Mouse (Mus musculus): ENCODE results near the gene 6430548M08Rik.
A peak's percentile ranks its signal among the peaks of the same experiment; 100 is the strongest.

6430548M08Rik gene

DNA sequence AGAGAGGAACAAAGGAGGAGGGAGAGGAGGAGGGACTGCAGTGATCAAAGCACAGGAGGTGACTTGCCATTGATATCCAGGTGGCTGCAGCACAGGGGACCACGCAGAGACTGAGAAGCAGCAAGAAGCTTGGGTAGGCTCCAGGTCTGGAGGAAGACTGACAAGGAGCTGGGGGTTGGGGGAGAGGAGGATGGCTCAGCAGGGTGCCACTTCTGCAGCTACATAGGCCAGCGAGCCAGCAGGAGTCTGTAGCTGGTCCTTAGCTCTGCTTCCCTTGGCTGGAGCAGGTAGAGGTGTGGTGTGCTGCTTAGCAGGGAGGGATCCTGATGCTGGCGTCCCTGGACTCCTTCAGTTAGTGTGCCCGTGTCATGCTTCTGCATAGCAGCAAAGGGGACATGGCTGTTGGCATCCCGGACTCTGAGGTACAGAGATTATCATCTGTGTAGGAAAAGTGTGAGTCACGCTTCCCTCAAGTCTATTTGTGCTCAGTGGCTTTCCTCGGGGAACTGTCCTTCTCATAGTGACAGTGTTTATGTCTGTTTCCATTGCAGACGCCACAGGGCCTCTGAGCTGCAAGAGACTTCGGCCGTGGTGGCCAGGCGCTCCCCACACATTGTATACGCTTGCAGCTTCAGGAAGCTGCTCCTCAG is 30.8 kb downstream of the 6430548M08Rik start:
- no peak for DNase-seq (ENCODE audit: low spot score)

- DNase-seq (ENCODE audit: low spot score), result no peak
Observed at GRCm38 (mm10) chr8:120146051-120146450, 32.1 kb downstream of the 6430548M08Rik start.

DNA sequence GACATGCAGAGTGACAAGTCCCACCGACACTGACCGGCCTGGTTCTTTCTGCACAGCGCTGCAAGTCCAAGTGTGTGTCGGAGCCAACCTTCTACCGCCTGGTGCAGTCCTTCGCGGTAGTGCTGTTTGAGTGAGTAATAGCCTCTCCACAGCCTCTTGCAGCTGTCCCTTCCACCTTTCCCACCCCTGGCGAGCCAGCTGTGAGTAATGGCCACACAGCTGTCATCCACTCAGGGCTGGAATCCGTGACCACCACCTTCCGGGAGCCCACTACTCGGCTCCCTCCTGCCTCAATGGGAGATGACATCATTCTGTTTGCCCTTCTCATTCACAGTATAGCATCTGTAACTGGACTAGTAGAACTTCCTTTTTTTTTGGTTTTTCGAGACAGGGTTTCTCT is 36.1 kb downstream of the 6430548M08Rik start:
- DNase-seq (ENCODE audit: low spot score), result no peak

GRCm38 (mm10) chr8:120151151-120151550 is 37.2 kb downstream of the 6430548M08Rik start:
- no peak for DNase-seq (ENCODE audit: low spot score)

- DNase-seq (ENCODE audit: low spot score), result no peak
Observed at GRCm38 (mm10) chr8:120152636-120153035, 38.7 kb downstream of the 6430548M08Rik start.

DNA sequence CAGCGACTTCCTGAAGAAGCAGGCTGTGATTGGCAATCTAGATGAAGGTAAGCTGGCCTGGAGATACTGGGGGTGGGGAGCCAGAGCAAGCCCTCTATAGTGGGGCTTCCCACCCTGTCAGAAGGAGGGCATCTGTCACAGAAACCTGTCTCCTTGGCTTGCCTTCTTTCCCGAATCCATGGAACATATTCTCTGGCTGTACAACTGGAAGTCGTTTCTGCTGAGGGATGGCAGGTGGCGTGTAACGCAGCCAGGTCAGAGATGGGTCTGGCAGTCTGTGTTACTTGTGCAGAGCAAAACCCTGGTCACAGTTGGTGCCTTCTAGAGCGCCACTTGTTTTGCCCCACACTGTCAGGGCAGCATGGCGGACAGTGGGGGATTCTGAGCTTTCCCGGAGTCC is 46.4 kb downstream of the 6430548M08Rik start:
- no peak for DNase-seq (ENCODE audit: low spot score)

DNA sequence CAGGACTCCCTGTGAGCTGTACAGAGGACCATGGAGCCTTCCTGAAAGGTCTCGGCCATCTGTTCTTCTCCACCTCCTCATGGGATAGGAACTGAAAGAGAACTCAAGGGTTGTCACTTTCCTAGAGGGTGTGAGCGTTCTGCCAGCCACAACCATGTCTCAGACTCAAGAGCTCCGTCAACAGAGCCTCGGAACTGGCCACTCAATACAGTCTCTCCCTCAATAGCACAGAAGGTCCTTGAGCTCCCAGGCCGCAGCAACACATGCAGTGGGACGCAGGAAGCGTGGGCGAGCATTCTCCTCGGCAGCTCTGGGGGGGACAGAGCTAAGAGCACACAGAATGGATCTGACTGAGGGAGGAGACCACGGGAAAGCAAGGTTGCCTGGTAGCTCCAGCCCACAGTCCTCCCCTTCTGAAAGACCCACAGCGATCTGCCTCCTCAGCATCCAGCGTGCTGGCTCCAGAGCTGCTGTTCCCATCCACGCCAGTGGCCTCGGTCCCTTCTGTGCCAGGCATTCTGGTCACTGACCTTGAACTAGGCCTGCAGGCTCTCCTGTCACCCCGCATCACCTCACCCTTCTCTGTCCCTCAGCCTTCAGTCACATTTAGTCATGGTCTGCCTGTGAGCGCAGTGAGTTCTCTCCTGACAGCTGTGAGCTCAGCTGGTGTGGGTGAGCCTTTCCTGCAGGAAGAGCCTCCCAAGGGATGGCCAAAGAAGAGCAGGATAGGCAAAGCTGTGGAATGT is 47.9 kb downstream of the 6430548M08Rik start:
- no peak for DNase-seq (ENCODE audit: low spot score)

DNA sequence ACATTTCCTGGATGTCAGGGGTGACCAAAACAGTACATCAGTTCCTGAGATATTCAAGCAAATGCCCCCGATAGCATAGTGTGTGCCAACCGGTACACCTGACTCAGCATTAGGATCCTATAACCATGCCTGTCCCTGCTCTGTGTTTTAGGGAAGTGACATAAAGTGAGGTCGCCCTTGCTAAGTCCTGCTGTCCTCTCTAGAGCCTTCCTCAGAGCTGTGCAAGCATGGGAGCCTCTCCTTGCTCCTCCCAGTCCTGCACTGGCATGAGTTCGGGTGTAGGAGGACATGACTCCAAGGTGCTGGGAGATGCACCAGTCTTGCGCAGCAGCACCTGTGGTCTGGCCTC is 48.4 kb downstream of the 6430548M08Rik start:
- DNase-seq (ENCODE audit: low spot score), result no peak

- no peak for DNase-seq (ENCODE audit: low spot score)
Observed at GRCm38 (mm10) chr8:120163376-120163775, 49.4 kb downstream of the 6430548M08Rik start.

GRCm38 (mm10) chr8:120164026-120164425 is 50.1 kb downstream of the 6430548M08Rik start:
- DNase-seq (ENCODE audit: low spot score), result no peak

- no peak for DNase-seq (ENCODE audit: low spot score)
Observed at GRCm38 (mm10) chr8:120167136-120167535, 53.2 kb downstream of the 6430548M08Rik start.

DNA sequence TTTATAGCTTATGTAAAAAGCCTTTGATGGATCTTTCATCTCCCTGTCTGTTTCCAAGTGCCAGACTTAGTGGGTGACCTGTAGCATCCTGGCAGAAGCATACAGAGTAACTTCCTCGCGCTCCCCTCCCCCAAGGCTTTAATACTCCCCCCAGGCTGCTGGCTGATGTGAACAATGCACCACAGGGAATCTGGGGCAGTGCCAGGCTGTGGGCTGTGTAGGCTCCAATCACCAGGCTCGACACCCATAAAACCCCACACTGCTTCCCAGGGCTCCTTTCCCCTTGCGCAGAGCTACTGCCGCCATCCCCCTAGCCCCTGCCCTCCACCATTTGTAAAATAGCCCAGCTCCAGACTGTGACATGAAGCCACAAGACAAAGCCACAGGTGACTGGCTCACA is 53.9 kb downstream of the 6430548M08Rik start:
- DNase-seq (ENCODE audit: low spot score), result no peak

DNA sequence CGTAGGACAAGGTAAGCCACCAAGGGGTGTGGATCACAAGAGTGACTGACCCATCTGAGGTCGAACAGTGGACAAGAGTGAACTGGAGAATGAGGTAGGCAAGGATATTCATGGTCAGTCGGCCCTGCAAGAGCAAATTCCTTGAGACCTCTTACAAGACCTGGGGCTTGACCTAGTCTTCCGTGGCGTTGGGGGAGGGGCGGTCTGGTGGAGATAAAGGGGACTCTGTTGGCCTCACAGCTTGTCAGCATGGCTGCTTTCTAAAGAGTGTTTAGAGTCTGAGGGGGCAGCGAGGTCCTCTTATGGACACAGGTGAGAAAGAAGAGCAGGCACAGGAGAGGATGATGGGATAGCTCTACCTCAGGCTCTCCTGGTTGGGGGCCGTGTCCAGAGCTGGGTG is 55.2 kb downstream of the 6430548M08Rik start:
- DNase-seq (ENCODE audit: low spot score), result no peak

DNA sequence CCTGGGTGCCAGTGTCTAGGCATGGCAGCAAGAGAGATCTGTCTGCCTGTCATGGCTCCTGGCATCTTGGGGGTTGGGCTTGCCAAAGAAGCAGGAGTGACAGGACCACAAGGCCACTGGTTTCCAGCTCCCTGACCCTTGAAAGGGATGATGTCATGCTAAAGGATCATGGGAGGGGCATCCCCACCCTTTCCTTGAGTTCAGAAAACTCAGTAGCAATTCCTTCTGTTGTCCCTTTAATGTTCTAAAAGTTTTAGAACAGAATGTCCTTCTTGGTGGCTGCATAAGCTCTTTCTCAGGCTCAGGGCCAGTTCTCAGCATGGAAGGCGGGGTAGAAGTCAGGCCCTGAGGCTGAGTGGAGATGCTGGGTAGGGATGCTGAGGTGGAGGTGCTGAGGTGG is 59.2 kb downstream of the 6430548M08Rik start:
- DNase-seq (ENCODE audit: low spot score), result no peak

- no peak for DNase-seq (ENCODE audit: low spot score)
Observed at GRCm38 (mm10) chr8:120174606-120175005, 60.7 kb downstream of the 6430548M08Rik start.

DNA sequence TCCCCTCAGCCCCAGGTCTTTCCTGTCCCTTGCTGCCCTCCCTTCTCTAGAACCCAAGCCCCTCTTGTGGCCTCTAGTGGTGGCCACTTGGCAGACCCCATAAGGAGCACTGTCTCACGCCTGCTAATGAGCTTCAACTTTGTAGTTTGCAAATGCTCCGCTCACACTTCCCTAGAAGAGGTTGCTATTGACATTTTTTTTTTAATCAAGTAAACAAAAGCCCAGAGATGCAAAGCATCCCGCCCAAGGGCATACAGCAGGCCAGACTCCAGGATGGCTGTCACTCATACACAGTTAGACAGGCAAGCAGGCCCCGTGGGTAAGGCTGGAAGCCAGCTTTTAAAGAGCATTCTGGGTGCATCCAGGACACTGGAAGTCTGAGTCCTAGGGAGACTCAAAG is 62.7 kb downstream of the 6430548M08Rik start:
- DNase-seq (ENCODE audit: low spot score), result no peak

DNA sequence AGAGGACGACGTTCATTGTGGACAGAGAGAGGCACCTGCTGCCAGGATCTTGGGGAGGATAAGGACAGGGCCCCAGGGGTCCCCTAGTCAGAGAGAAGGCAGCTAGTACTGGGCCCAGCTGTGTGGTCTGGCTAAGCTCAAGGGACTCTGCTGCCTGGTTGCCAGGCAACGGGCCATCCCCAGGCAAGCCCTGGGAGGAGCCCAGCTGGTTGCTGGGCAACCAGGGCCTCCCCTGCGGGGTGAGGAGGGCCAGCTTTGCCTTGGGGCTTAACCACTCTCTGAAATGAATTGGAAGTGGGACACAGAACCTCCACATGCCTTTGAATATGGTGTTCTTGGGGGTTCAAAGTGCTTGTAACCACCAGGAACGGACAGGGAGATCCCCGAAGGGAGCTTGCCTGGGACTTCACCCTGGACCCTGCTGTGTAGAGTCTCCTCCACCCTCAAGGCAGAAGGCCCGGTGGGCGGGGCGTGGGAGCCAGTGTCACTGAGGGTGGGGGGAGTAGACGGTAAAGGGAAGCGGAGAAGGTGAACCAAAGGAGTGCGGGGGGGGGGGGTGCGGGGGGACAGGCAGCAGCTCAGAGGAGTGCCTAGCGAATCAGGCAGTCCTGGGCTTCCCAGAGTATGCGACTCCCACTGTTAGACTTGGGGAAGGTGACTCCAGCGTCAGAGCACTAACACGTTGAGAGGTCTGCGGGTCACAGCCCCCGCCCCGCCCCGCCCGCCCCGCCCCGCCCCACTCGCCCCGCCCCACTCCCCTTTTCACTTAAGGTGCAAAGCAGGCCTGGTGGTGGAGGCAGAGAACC is 63.6 kb downstream of the 6430548M08Rik start, which contains the start of gene Fam92b:
Gene Fam92b (minus strand): TSS at position 149 of the 806 bp plus-strand sequence.
- DNase-seq (ENCODE audit: low spot score), result no peak

DNA sequence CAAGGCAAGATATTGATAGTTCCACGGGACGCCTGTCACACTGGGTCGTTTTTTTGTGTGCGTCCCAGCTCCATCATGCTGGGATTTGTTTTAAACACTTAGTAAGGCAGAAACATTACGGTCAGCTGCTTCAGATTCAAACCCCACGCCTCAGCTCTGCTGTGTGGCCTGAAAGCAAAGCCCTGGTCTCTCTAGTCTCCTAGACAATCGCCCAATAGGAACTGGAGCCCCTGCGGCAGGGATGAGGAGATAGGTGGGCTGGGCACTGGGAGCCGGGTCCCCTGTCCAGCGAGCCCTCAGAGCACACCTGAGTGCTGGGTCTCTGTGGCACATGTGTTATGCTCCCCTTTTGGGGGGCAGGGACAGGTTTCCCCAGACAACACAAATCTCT is 64.2 kb downstream of the 6430548M08Rik start:
- DNase-seq (ENCODE audit: low spot score), result no peak

- peak; percentile 95 for DNase-seq (ENCODE audit: low spot score)
Observed at GRCm38 (mm10) chr8:120179027-120179431, 65.1 kb downstream of the 6430548M08Rik start.

GRCm38 (mm10) chr8:120180445-120180970 is 66.6 kb downstream of the 6430548M08Rik start:
- no peak for DNase-seq (ENCODE audit: low spot score)

- DNase-seq (ENCODE audit: low spot score), result no peak
Observed at GRCm38 (mm10) chr8:120181274-120181673, 67.3 kb downstream of the 6430548M08Rik start.

- no peak for DNase-seq (ENCODE audit: low spot score)
Observed at GRCm38 (mm10) chr8:120181861-120182414, 68.0 kb downstream of the 6430548M08Rik start.
